In the genomic region with DNA sequence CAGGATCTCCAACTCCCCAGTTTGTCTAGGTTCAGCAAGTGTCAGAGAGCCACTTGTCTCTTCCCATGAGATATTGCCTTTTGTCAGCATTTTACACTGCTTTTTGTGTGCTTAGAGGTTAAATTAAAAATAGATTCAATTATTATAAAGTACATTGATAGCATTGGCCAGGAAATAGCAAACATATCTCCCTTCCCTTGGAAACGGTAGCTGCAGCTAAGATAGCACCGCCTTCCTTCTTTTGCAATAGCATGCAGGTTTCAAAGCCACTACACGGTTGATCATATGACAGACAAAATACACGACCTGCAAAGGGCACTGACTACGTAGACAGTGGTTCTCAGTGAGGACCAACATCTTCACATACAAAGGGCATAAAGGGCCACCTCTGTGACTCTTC, we compare ENCODE assay signal across 28 mouse cellular contexts.
"Had no signal": no experiment of that assay in that cellular context is flagged by ENCODE, and none has a peak within 500 bp of the region (broad histone marks: within the 10 kb centered on the region; RNA-seq: fewer than 3 reads in every experiment).

No protein-coding gene starts in this region.

- H3K27ac ChIP-seq: embryonic facial prominence, embryonic 10.5 days; embryonic facial prominence, embryonic 12.5 days; embryonic facial prominence, embryonic 13.5 days; embryonic facial prominence, embryonic 15.5 days; forebrain, embryonic 10.5 days; forebrain, embryonic 12.5 days; forebrain, embryonic 13.5 days; forebrain, embryonic 15.5 days; gastrocnemius, adult 2 months; heart, adult 2 months had no signal

- ATAC-seq: forebrain, embryonic 13.5 days; forebrain, embryonic 14.5 days; forebrain, embryonic 15.5 days; forebrain, embryonic 16.5 days; forebrain, postnatal 0 days had no signal

- H3K27me3 ChIP-seq: embryonic facial prominence, embryonic 12.5 days; embryonic facial prominence, embryonic 13.5 days; embryonic facial prominence, embryonic 15.5 days; forebrain, embryonic 12.5 days; forebrain, embryonic 13.5 days; forebrain, embryonic 15.5 days had no signal

- H3K9me3 ChIP-seq: embryonic facial prominence, embryonic 10.5 days; embryonic facial prominence, embryonic 12.5 days; embryonic facial prominence, embryonic 13.5 days; embryonic facial prominence, embryonic 15.5 days; forebrain, embryonic 10.5 days; forebrain, embryonic 12.5 days; forebrain, embryonic 13.5 days; forebrain, embryonic 15.5 days had no signal

- DNase-seq: cerebellum, adult 2 months; cerebellum, adult 8-10 months; cerebellum, adult 9-10 months; cerebellum, adult 9-11 months; cerebellum, postnatal 10 days; cerebellum, postnatal 14 days; cerebellum, postnatal 25 days; cerebellum, postnatal 36 days; embryo, embryonic 11 days; forebrain, postnatal 0 days; gastrocnemius, adult 2 months; gastrocnemius, postnatal 10 days; gastrocnemius, postnatal 14 days; gastrocnemius, postnatal 25 days; gastrocnemius, postnatal 36 days; heart, adult 18-20 months; heart, adult 2 months had no signal

- H3K4me1 ChIP-seq: embryonic facial prominence, embryonic 12.5 days; forebrain, embryonic 10.5 days; forebrain, embryonic 12.5 days; forebrain, embryonic 13.5 days had no signal

- H3K36me3 ChIP-seq: embryonic facial prominence, embryonic 10.5 days; embryonic facial prominence, embryonic 12.5 days; embryonic facial prominence, embryonic 13.5 days; embryonic facial prominence, embryonic 15.5 days; forebrain, embryonic 10.5 days; forebrain, embryonic 12.5 days; forebrain, embryonic 15.5 days had no signal

- H3K9ac ChIP-seq: embryonic facial prominence, embryonic 12.5 days; embryonic facial prominence, embryonic 13.5 days; embryonic facial prominence, embryonic 15.5 days; forebrain, embryonic 12.5 days; forebrain, embryonic 13.5 days; forebrain, embryonic 15.5 days; forebrain, postnatal 0 days had no signal

- H3K4me2 ChIP-seq: embryonic facial prominence, embryonic 12.5 days; embryonic facial prominence, embryonic 13.5 days; embryonic facial prominence, embryonic 15.5 days; forebrain, embryonic 12.5 days; forebrain, embryonic 13.5 days; forebrain, embryonic 15.5 days had no signal

- H3K4me3 ChIP-seq: embryonic facial prominence, embryonic 10.5 days; embryonic facial prominence, embryonic 12.5 days; embryonic facial prominence, embryonic 13.5 days; embryonic facial prominence, embryonic 15.5 days; erythroblast, embryonic 14.5 days; forebrain, embryonic 10.5 days; forebrain, embryonic 12.5 days; forebrain, embryonic 13.5 days; forebrain, embryonic 15.5 days; gastrocnemius, adult 2 months; heart, adult 2 months had no signal
